Mouse (Mus musculus) midbrain, postnatal 0 days (tissue): ENCODE measurements around the gene Susd1. TPM values are rescaled to one million over a fixed set of nuclear protein-coding genes. Genes with fewer than 3 reads are reported as not detected.
A peak's percentile ranks its signal among the peaks of the same experiment; 100 is the strongest.

ENCODE experiments used
- ATAC-seq: fragments of 200-750 bp; cut with Nextera tagmentation; 2 replicates; pipeline ENCODE4 v1.8.0; 2017; ENCODE audit warnings: moderate number of reproducible peaks, mild to moderate bottlenecking, moderate TSS enrichment, moderate library complexity; ENCODE audit not compliant: low FRiP score
- DNase-seq: peaks from one replicate; pipeline ENCODE4 v3.0.0-alpha.2; 2015; ENCODE audit warnings: low spot score
- H3K27ac ChIP-seq: fragments of 300-500 bp; sonication (generic); 2 replicates; pipeline ENCODE4 v1.5.1; 2014; ENCODE audit warnings: low read depth, mild to moderate bottlenecking, low read length, mixed read lengths
- H3K27me3 ChIP-seq: fragments of 300-500 bp; sonication (generic); 2 replicates; pipeline ENCODE4 v1.6.1; 2014; ENCODE audit warnings: low read length, control low read depth, mixed read lengths; ENCODE audit not compliant: insufficient read depth
- H3K36me3 ChIP-seq: fragments of 300-500 bp; sonication (generic); 2 replicates; pipeline ENCODE4 v1.6.1; 2014; ENCODE audit warnings: low read length, control low read depth, mixed read lengths; ENCODE audit not compliant: insufficient read depth
- H3K4me1 ChIP-seq: fragments of 300-500 bp; sonication (generic); 2 replicates; pipeline ENCODE4 v1.6.1; 2014; ENCODE audit warnings: mild to moderate bottlenecking, control low read depth, antibody characterized with exemption, low read length, mixed read lengths; ENCODE audit not compliant: insufficient read depth
- H3K4me2 ChIP-seq: fragments of 300-500 bp; sonication (generic); 2 replicates; pipeline ENCODE4 v1.6.1; 2014; ENCODE audit warnings: low read depth, mild to moderate bottlenecking, low read length, mixed read lengths; ENCODE audit not compliant: poor library complexity, severe bottlenecking
- H3K4me3 ChIP-seq: fragments of 300-500 bp; sonication (generic); 2 replicates; pipeline ENCODE4 v1.5.1; 2014; ENCODE audit warnings: low read depth, mild to moderate bottlenecking, low read length, moderate library complexity
- H3K9ac ChIP-seq: fragments of 300-500 bp; sonication (generic); replicated peaks from 2 replicates; pipeline ENCODE4 v1.6.1; 2014; ENCODE audit warnings: mild to moderate bottlenecking, low read length, moderate library complexity, mixed read lengths; ENCODE audit not compliant: poor library complexity, severe bottlenecking
- H3K9me3 ChIP-seq: fragments of 300-500 bp; sonication (generic); 2 replicates; pipeline ENCODE4 v1.6.1; 2016; ENCODE audit warnings: low read length, control low read depth
- CTCF ChIP-seq: IDR thresholded peaks from 2 replicates; pipeline ENCODE4 v1.5.1; 2016; ENCODE audit warnings: antibody characterized with exemption, mild to moderate bottlenecking
- WGBS: fragments of 180-500 bp; shearing (Covaris S2); extraction: QIAGEN DNeasy Blood & Tissue Kit; methylation state at CpG from one replicate; pipeline ENCODE4 v1.1.7; 2014; 5-methylcytosine and 5-hydroxymethylcytosine counted together
- polyA plus RNA-seq: library from polyadenylated mRNA; unstranded; fragments of >200 nt; fragmentation: Nextera tagmentation; extraction: Ambion mirVana; gene quantifications from 2 replicates; pipeline ENCODE4 v1.2.1, GENCODE M21; 2015
- total RNA-seq: library from RNA; depleted of rRNA; stranded (reverse); fragments of >200 nt; gene quantifications from 2 replicates; pipeline ENCODE4 v1.2.3, GENCODE M21; 2014

Susd1 gene
- total and polyA plus RNA-seq, 2 experiments from 2014 or later = 2.0 to 8.9 TPM

DNA sequence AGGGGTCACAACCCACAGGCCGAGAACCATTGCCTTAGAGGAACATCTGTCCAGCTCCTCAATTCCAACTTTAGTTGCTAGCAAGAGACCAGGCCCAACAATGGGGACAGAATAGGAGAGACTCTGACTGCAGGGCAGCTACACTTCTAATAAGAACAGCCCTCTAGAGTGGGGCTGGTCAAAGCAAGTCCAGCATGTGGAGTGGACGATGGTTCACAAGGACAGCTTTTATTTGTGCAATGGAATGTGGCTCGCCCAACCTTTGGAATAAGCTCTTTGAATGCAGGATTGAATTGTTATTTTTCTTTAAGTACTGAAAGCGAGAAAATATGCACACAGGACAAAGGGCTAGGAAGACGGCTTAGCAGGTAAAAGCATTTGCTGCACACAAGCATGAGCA lies 12.0 kb downstream of the Susd1 start:
- no peak overlapping the region for H3K9ac ChIP-seq
- DNase-seq (no peak), ATAC-seq (no peak)

DNA sequence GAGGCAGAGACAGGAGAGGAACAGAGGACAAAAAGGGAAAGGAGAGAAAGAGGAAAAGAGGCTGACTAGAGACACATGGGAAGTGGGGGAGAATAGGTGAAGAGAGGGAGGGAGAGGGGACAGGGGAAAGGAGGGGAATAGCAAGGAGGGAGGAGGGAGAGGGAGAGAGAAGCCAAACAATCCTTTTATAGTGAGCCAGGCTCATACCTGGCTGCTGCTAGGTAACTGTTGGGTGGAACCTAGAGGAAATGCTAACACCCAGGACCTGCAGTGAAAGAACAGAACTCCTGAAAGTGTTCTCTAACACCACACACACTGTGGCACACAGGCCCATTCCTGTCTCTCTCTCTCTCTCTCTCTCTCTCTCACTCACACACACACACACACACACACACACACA lies 15.6 kb downstream of the Susd1 start:
- no peak overlapping the region for H3K4me2 ChIP-seq
- no peak overlapping the region for H3K4me3 ChIP-seq
- TF ChIP-seq CTCF = no peak
- no peak for ATAC-seq
- H3K36me3 ChIP-seq = no peaks in the 10 kb centered on the region
- DNase-seq = no peak
- no peaks in the 10 kb centered on the region for H3K4me1 ChIP-seq
- H3K27ac ChIP-seq = no peak overlapping the region
- no peak overlapping the region for H3K9ac ChIP-seq
- H3K27me3 ChIP-seq = no peaks in the 10 kb centered on the region
- no peaks in the 10 kb centered on the region for H3K9me3 ChIP-seq

More for the DNA sequence above, 12.0 kb downstream of the Susd1 start:
- Histone ChIP-seq H3K9me3 (no peaks in the 10 kb centered on the region), H3K4me2 (no peak overlapping the region), H3K4me3 (no peak overlapping the region), H3K4me1 (no peaks in the 10 kb centered on the region), H3K27me3 (no peaks in the 10 kb centered on the region), H3K36me3 (no peaks in the 10 kb centered on the region), H3K27ac (no peak overlapping the region)
- no peak for TF ChIP-seq CTCF
- 89% methylated on average over 5 of the region's 5 CpGs for WGBS

DNA sequence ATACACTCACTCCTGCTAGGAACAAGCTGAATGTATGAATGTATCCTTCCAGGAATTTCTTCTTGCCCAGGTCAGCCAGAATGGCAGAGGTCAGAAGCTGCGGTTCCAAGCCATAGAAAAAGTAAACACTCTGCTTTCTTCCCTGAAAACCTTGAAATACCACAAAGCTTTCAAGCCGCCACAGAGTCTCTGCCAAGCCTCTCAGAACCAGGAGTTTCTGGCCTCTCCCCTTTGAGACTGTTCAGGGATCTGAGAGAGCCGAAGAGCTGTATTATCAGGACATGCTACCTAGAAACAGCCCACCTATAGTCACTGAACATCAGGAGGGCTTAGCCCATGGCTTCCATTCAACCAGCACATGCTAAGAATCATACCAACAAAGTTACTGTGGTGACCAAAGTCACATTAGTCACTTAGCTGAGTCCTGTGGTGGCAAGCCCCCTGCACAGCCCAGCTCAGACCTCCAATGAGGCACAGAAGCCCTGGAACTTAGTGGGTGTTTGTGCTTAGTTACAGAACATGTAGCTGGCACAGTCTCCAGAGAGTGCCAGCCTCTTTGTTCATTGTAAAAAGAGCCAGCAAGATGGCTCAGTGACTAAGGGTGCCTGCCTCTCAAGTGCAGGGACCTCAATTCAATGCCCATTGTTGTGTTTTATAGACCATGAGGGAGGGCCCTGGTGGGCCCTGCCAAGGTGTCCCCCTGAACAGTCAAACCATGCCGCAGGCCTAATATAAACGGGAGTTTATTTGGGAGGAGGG lies 16.2 kb downstream of the Susd1 start:
- ATAC-seq (peak; percentile 54; the same call in 1 of the 2 replicates), DNase-seq (peak; percentile 48)
- Histone ChIP-seq H3K4me2 (no peak overlapping the region), H3K27ac (no peak overlapping the region), H3K9me3 (no peaks in the 10 kb centered on the region), H3K36me3 (no peaks in the 10 kb centered on the region), H3K9ac (no peak overlapping the region), H3K4me1 (no peaks in the 10 kb centered on the region), H3K27me3 (no peaks in the 10 kb centered on the region), H3K4me3 (no peak overlapping the region)
- TF ChIP-seq CTCF = no peak
- WGBS = 50% methylated on average over 5 of the region's 5 CpGs

DNA sequence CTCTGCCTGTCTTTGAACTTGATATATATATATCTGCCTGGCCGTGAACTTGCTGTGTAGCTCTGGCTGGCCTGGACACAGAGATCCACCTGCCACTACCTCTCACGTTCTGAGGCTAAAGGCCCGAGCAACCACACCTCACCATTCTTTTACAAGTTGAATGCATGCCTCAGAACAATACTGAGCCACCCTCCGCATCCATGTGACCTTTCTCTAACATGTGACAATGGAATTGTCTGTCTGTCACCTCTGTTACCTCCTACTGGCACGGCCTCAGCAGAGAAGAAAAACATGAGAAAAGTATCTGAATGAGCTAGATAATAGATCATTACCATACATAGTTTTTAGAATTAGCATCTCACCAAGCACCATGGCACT lies 17.1 kb downstream of the Susd1 start:
- WGBS = 51% methylated on average over 5 of the region's 5 CpGs
- no peak for DNase-seq
- no peak for TF ChIP-seq CTCF
- H3K4me2 ChIP-seq = no peak overlapping the region
- ATAC-seq = no peak
- no peaks in the 10 kb centered on the region for H3K4me1 ChIP-seq
- no peaks in the 10 kb centered on the region for H3K36me3 ChIP-seq
- H3K9ac ChIP-seq = no peak overlapping the region
- H3K9me3 ChIP-seq = no peaks in the 10 kb centered on the region
- H3K27me3 ChIP-seq = no peaks in the 10 kb centered on the region
- no peak overlapping the region for H3K4me3 ChIP-seq
- H3K27ac ChIP-seq = no peak overlapping the region

DNA sequence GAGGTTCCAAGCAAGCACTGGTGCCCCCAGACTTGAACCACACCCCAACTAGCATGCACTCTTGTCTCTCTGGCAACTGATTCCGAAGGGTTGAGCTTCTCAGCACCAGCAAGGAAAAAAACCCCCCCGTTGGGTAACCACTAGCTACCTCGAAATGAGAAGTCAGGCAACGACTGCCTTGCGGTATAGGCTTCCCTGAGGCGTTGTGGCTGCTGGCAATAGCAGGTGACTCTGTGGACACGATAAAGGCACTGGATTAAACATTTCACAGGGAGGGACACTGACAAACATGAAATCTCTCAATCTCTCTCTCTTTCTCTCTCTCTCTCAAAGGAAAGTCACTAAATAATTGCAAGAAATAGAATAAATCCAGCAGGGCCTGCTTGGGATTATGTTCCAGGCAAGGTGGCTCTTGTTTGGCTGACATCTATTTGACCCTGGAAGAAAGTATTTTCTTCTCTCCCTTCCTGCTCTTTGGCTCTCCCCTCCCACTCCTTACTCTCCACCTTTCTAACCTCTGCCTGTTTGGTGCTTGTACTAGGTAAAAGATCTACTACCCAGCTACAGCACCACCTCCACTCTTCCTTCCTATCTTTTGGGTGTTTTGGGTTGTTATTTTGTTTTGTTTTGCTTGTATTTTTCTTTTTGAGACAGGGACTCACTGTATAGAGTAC lies 17.6 kb downstream of the Susd1 start:
- H3K4me1 ChIP-seq = no peaks in the 10 kb centered on the region
- no peak overlapping the region for H3K4me2 ChIP-seq
- H3K27ac ChIP-seq = no peak overlapping the region
- no peak for TF ChIP-seq CTCF
- WGBS = 77% methylated on average over 7 of the region's 7 CpGs
- DNase-seq (no peak), ATAC-seq (no peak)
- H3K9ac ChIP-seq = no peak overlapping the region
- H3K4me3 ChIP-seq = no peak overlapping the region
- H3K27me3 ChIP-seq = no peaks in the 10 kb centered on the region
- no peaks in the 10 kb centered on the region for H3K9me3 ChIP-seq
- no peaks in the 10 kb centered on the region for H3K36me3 ChIP-seq

DNA sequence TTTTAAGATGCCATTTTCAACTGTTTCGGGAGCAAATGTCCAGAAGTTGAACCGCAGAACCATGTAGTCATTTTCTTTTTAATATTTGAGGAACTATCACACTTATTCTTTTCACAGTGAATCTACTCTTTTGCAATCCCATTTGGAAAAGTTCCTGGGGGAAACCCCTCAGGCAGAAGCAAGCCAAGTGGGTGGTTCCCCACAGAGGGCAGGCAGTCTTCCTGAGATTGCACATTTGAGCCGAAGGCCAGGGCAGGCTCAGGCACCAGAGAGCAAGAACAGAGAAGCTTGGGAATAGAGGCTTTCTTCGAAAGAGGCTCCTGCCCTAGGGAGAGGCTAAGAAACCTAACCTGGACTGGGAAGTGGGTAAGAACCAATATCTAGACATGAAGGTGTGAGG lies 19.2 kb downstream of the Susd1 start:
- no peaks in the 10 kb centered on the region for H3K9me3 ChIP-seq
- H3K27me3 ChIP-seq = no peaks in the 10 kb centered on the region
- no peak for ATAC-seq
- no peaks in the 10 kb centered on the region for H3K4me1 ChIP-seq
- DNase-seq = no peak
- no peak for TF ChIP-seq CTCF
- H3K9ac ChIP-seq = no peak overlapping the region
- no peak overlapping the region for H3K27ac ChIP-seq
- H3K4me3 ChIP-seq = no peak overlapping the region
- no peaks in the 10 kb centered on the region for H3K36me3 ChIP-seq
- H3K4me2 ChIP-seq = no peak overlapping the region
- 85% methylated on average over 4 of the region's 4 CpGs for WGBS
